Mouse (Mus musculus): Measurements from ENCODE around the gene Gje1. TPM values are rescaled to one million over a fixed set of nuclear protein-coding genes. Genes with fewer than 3 reads are reported as not detected.

Gene Gje1
- not detected in 2 replicates for polyA plus RNA-seq (2012; rRNA removed)

- no peak for TF ChIP-seq CTCF (IDR thresholded peaks at IDR 0.05; ENCODE audit: borderline replicate concordance, extremely low read depth, insufficient read depth, insufficient read length)
- no peak for TF ChIP-seq POLR2A (IDR thresholded peaks at IDR 0.05; ENCODE audit: borderline replicate concordance, extremely low read depth, insufficient read depth, insufficient read length, poor library complexity, severe bottlenecking)
- no peak for DNase-seq (ENCODE audit: low read depth)
Measured at GRCm38 (mm10) chr10:14718114-14718513, at the start of gene Gje1. Gene Gje1 (minus strand): TSS chr10:14718214.

- TF ChIP-seq POLR2A (IDR thresholded peaks at IDR 0.05; ENCODE audit: borderline replicate concordance, extremely low read depth, insufficient read depth, insufficient read length, poor library complexity, severe bottlenecking) (no peak), CTCF (IDR thresholded peaks at IDR 0.05; ENCODE audit: borderline replicate concordance, extremely low read depth, insufficient read depth, insufficient read length) (no peak)
- no peak for DNase-seq (ENCODE audit: low read depth)
Measured at GRCm38 (mm10) chr10:14760618-14761017, 42.6 kb upstream of the Gje1 start.

- no peak for TF ChIP-seq POLR2A (IDR thresholded peaks at IDR 0.05; ENCODE audit: borderline replicate concordance, extremely low read depth, insufficient read depth, insufficient read length, poor library complexity, severe bottlenecking)
- TF ChIP-seq CTCF (IDR thresholded peaks at IDR 0.05; ENCODE audit: borderline replicate concordance, extremely low read depth, insufficient read depth, insufficient read length) = no peak
Measured at GRCm38 (mm10) chr10:14759665-14760558, 41.9 kb upstream of the Gje1 start.

GRCm38 (mm10) chr10:14734285-14734684, 16.3 kb upstream of the Gje1 start:
- TF ChIP-seq POLR2A (IDR thresholded peaks at IDR 0.05; ENCODE audit: borderline replicate concordance, extremely low read depth, insufficient read depth, insufficient read length, poor library complexity, severe bottlenecking) (no peak), CTCF (IDR thresholded peaks at IDR 0.05; ENCODE audit: borderline replicate concordance, extremely low read depth, insufficient read depth, insufficient read length) (0 out of 2 replicates have a peak, but pooled peaks have one; percentile 17)
- DNase-seq (ENCODE audit: low read depth) = peak; percentile 88

More at GRCm38 (mm10) chr10:14759665-14760558, 41.9 kb upstream of the Gje1 start:
- peak; percentile 54 for DNase-seq (ENCODE audit: low read depth)

GRCm38 (mm10) chr10:14725671-14726070, 7.7 kb upstream of the Gje1 start:
- TF ChIP-seq POLR2A (IDR thresholded peaks at IDR 0.05; ENCODE audit: borderline replicate concordance, extremely low read depth, insufficient read depth, insufficient read length, poor library complexity, severe bottlenecking) = no peak
- TF ChIP-seq CTCF (IDR thresholded peaks at IDR 0.05; ENCODE audit: borderline replicate concordance, extremely low read depth, insufficient read depth, insufficient read length) = no peak
- peak; percentile 6 for DNase-seq (ENCODE audit: low read depth)

- peak; percentile 57; the same call in 1 of the 2 replicates for TF ChIP-seq POLR2A (IDR thresholded peaks at IDR 0.05; ENCODE audit: borderline replicate concordance, extremely low read depth, insufficient read depth, insufficient read length, poor library complexity, severe bottlenecking)
- peak; percentile 75; the same call in 1 of the 2 replicates for TF ChIP-seq CTCF (IDR thresholded peaks at IDR 0.05; ENCODE audit: borderline replicate concordance, extremely low read depth, insufficient read depth, insufficient read length)
Measured at GRCm38 (mm10) chr10:14705072-14706066, 12.6 kb downstream of the Gje1 start, which contains the start of the genes Vta1 and Nmbr. Gene Vta1 (minus strand): TSS chr10:14705560. Gene Nmbr (plus strand): TSS chr10:14705591.

GRCm38 (mm10) chr10:14703830-14704420, 14.1 kb downstream of the Gje1 start:
- DNase-seq (ENCODE audit: low read depth) = peak; percentile 14
- TF ChIP-seq POLR2A (IDR thresholded peaks at IDR 0.05; ENCODE audit: borderline replicate concordance, extremely low read depth, insufficient read depth, insufficient read length, poor library complexity, severe bottlenecking) = no peak
- TF ChIP-seq CTCF (IDR thresholded peaks at IDR 0.05; ENCODE audit: borderline replicate concordance, extremely low read depth, insufficient read depth, insufficient read length) = no peak

More at GRCm38 (mm10) chr10:14705072-14706066, 12.6 kb downstream of the Gje1 start, which contains the start of the genes Vta1 and Nmbr:
- peak; percentile 99 for DNase-seq (ENCODE audit: low read depth)

- peak; percentile 74 for DNase-seq (ENCODE audit: low read depth)
- TF ChIP-seq POLR2A (IDR thresholded peaks at IDR 0.05; ENCODE audit: borderline replicate concordance, extremely low read depth, insufficient read depth, insufficient read length, poor library complexity, severe bottlenecking) (no peak), CTCF (IDR thresholded peaks at IDR 0.05; ENCODE audit: borderline replicate concordance, extremely low read depth, insufficient read depth, insufficient read length) (no peak)
Measured at GRCm38 (mm10) chr10:14703239-14703638, 14.8 kb downstream of the Gje1 start.

GRCm38 (mm10) chr10:14690349-14690748, 27.7 kb downstream of the Gje1 start:
- TF ChIP-seq POLR2A (IDR thresholded peaks at IDR 0.05; ENCODE audit: borderline replicate concordance, extremely low read depth, insufficient read depth, insufficient read length, poor library complexity, severe bottlenecking) (no peak), CTCF (IDR thresholded peaks at IDR 0.05; ENCODE audit: borderline replicate concordance, extremely low read depth, insufficient read depth, insufficient read length) (no peak)
- DNase-seq (ENCODE audit: low read depth) = peak; percentile 20

GRCm38 (mm10) chr10:14688785-14689442, 29.1 kb downstream of the Gje1 start:
- TF ChIP-seq CTCF (IDR thresholded peaks at IDR 0.05; ENCODE audit: borderline replicate concordance, extremely low read depth, insufficient read depth, insufficient read length) = no peak
- no peak for TF ChIP-seq POLR2A (IDR thresholded peaks at IDR 0.05; ENCODE audit: borderline replicate concordance, extremely low read depth, insufficient read depth, insufficient read length, poor library complexity, severe bottlenecking)
- DNase-seq (ENCODE audit: low read depth) = no peak
